Mouse (Mus musculus): Measurements from ENCODE around the gene Odam. TPM values are rescaled to one million over a fixed set of nuclear protein-coding genes. Genes with fewer than 3 reads are reported as not detected.

Gene Odam
- total RNA-seq (2022) = not detected

DNA sequence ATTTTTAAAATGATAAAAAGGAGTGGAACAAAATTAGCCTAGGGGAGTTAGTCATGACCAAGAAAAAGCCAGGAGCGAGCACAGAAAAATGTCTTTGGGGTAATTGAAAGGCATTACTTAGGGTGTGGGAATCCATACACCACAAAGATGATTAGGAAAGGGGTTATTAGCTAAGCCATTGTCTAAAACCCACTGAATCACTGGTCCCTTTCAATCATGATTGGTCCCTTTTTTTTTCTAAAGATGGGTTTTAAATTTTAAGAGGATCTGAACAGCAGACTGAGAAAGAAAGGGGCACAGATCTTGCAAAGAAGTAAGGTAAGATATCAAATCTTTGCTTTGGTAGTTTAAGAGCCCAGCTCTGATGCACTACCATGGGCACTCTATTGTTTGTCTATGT, at the start of gene Odam:
Odam (plus strand) TSS at position 301 of the 400 bp plus-strand sequence.
- DNase-seq = no peak

DNA sequence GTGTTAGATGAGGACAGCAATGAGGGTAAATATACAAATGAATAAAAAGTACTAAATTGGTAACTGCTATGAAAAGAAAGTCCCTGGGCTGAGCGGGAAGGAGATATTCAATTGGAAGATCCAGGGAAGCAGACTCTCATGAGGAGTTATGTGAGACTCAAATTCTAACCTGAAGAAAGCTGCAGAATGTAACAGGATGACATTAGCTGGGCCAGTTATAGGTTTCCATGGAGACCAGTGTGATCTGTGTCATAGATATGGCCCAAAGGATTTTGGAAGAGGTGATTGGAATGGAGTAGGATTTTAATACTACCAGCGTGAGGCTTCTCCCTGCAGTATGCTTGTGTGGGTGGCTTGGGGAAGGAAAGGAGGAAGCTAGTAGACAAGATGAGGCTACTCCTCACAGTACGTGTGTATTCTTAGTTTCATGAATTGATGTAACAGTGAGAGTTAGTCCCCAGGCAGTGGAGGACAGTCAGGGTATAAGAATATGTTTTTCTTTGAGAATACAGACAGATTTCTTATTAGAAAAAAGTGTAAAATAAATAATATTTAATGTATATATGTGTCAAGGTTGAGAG, 29.6 kb upstream of the Odam start:
- DNase-seq = no peak

DNA sequence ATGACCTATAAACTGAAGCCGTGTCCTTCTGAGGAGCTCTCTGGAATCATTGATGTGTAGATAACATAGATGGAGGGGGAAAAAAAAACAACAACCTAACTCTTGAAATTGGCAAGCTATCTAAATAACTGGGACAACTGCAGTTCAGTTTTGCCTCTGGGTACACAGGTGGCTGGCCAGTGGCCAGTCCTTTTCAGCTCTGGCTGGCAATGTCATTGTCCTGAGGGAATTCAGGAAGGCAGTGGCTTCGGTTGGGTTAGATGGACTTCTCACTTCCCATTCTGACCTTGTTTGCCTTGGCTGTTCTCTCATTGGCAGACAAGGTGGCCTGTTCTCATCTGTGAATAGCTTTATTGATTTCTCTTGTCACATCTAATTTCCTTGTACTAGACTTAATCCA, 14.7 kb upstream of the Odam start:
- no peak for DNase-seq

DNA sequence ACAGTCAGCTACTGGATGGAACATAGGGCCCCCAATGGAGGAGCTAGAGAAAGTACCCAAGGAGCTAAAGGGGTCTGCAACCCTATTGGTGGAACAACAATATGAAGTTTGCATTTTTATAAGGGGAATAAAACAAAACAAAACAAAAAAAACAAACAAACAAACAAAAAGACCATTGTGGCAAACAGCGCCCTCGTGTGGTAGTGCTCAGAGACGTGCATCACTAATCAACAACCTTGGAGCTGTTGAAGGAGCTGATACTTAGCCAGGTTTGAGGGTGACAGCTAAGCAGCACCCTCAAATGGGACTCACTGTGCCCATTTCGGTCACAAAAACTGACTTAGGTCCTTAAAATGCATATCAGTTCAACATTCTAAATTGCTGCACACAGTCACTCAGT, 13.4 kb upstream of the Odam start:
- DNase-seq = no peak

DNA sequence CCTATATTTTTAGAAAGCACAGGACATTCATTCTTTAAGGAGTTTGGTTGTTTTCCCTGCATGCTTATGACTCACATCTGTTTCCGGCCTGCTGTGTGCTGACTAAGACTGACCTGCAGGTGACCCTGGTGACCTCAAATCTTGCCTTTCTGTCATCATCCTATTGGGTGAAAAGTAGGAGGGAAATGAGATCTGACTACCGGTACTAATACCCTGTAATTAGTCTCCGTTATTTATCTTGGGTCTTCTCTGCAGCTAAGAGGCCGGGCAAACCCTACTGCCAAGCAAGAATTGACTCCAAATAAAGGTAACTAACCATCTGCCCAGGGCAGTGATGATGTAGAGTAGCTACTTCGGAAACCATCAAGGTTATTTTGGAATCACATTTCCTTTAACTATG, 40.5 kb downstream of the Odam start, which contains the start of gene Csn3:
Csn3 (plus strand) TSS at position 208 of the 400 bp plus-strand sequence.
- no peak for DNase-seq

DNA sequence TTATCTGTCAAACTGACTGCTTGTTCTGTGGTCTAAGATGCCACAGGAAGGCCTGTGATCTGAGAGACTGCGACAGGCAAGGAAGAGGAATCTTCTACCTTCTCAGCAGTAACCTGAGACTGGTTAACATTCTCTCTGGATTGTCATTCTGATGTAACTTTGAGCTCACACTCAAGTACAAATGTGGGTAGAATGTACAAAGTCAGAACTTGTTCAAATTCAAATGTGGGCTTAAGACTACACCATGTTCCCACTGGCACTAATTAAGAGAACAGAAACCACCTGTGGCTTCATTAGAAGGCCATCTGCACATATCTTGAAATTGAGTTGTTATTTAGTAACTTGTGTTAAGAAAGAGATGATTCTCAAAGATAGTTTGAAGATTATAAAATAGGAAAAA, 46.8 kb downstream of the Odam start:
- DNase-seq = no peak

DNA sequence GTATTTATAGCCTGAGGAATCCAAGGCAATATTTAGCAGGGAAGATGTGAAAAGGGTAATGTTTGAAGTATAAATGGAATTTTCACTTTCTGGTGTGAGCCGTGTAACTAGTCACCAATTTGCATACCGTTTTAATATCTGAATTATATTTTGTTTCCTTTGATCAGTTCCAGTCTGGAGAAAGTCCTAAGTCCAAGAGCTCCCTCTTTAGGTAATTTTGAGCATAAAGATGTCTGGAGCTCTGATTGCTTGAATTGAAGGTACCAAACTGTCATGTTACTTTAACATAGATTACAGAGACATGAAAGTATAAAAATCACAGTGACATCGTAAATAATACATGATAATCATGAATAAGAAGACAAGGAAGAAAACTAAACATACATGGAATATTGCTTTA, 55.9 kb downstream of the Odam start:
- no peak for DNase-seq

DNA sequence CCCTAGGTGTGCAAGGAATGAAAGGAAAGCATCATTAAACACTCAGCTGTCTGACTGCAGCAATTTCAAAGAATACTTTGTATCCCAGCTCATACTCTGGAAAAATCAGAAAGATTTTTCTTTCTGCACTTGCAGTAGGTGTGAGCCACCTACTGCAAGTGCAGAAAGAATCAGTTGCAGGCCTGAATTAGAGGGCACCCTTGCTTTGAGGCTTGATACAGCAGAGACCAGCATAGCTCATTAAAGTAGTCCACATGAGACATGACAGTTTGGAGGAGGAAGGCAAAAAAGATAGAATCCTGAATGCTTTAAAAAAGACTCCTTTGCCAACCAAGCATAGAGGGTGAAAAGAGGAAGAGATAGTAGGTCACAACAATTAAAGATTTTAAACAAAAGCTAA, 57.7 kb downstream of the Odam start:
- no peak for DNase-seq

Other genes with a start within 250 kb of the Odam start
- gene Csn1s1, start 218.8 kb upstream of the Odam start, total RNA-seq (2022) = not detected
- not detected for gene Csn2, start 185.4 kb upstream of the Odam start, total RNA-seq (2022)
- not detected for gene Csn1s2a, start 110.5 kb upstream of the Odam start, total RNA-seq (2022)
- not detected for gene Csn1s2b, start 76.9 kb upstream of the Odam start, total RNA-seq (2022)
- gene Prr27, start 59.3 kb upstream of the Odam start, total RNA-seq (2022) = not detected
- gene Csn3, start 40.5 kb downstream of the Odam start, total RNA-seq (2022) = not detected
- gene 2310003L06Rik, start 84.4 kb downstream of the Odam start, total RNA-seq (2022) = not detected
- not detected for gene Gm28434, start 84.5 kb downstream of the Odam start, total RNA-seq (2022)
- not detected for gene Cabs1, start 94.4 kb downstream of the Odam start, total RNA-seq (2022)
- gene Smr3a, start 117.5 kb downstream of the Odam start, total RNA-seq (2022) = not detected
- not detected for gene Smr2, start 201.5 kb downstream of the Odam start, total RNA-seq (2022)
- gene Gm11116, start 226.5 kb downstream of the Odam start, total RNA-seq (2022) = not detected

All from adrenal gland, adult 8-10 months (tissue).